Mouse (Mus musculus): ENCODE data around the gene Spred2. TPM values are rescaled to one million over a fixed set of nuclear protein-coding genes. Genes with fewer than 3 reads are reported as not detected.

The Spred2 gene
- polyA plus RNA-seq, 2 experiments, result 8.5 to 25.4 TPM

DNA sequence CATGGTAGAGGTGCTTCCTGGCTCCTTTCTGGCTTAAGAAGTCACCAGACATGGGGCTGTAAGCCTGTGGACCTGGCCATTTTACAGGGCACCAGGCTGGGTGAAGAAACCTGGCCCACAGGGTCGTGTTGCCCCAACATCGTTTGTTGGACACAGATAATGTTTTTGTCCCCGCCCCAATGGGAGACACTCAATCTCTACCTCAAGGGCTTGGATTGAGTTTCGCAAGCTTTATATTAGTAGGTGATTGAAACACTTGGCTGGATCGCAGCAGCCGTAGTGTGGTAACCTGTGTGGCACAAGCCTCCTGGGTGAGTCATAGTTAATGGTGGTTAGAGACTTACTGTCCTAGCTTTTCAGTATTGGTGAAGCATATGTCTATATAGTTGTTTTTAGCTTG is 36.9 kb downstream of the Spred2 start:
- DNase-seq (ENCODE audit: low spot score) (no peak), ATAC-seq (ENCODE audit: low FRiP score, low read depth) (no peak)
- H3K9me3 ChIP-seq (ENCODE audit: control insufficient read depth, low read length), result no peaks in the 10 kb centered on the region
- H3K27me3 ChIP-seq (ENCODE audit: control insufficient read depth, insufficient read depth, low read length), result no peaks in the 10 kb centered on the region
- no peak overlapping the region for H3K9ac ChIP-seq (ENCODE audit: low read depth, low read length, severe bottlenecking)
- 81% methylated on average over 6 of the region's 6 CpGs for WGBS
- H3K4me2 ChIP-seq (replicated peaks; ENCODE audit: low read depth, low read length, severe bottlenecking), result no peak overlapping the region
- no peak for TF ChIP-seq POLR2A (IDR thresholded peaks at IDR 0.05; ENCODE audit: borderline replicate concordance, extremely low read depth, insufficient read depth, insufficient read length)
- H3K27ac ChIP-seq (replicated peaks; ENCODE audit: low read depth, low read length), result no peak overlapping the region
- H3K36me3 ChIP-seq (ENCODE audit: control insufficient read depth, insufficient read depth, low read length), result no peaks in the 10 kb centered on the region; the same call in none of the 2 replicates
- H3K4me3 ChIP-seq (replicated peaks; ENCODE audit: low read length), result no peak overlapping the region
- peaks cover 34% of the 10 kb centered on the region for H3K4me1 ChIP-seq (ENCODE audit: control insufficient read depth, insufficient read depth, low read length)

DNA sequence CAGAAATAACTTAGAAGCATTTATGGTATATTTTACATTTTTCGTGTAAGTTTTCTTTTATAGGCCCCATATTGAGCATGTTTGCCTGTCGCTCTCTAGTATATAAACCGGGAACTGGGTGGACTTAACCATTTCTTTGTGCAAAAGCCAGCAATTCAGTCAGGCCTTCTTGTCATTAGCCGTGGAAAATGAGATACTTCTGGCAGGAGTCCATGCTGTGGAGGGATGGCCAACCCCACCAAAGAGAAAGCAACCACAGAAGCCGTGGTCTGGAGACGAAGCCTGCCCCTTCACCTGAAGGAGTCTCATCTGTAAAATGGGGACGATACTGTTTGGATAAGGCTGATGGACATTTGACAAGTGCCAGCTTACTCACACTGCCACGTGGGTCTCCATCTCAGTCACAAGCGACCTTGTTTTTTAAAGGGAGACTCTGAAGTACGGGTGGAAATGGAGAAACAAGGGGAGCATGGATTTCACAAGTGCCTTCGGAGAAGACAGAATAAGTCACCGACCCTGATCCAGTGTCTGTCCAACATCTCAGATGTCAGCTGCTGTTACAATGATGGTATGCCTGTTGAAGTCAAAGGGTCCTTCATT is 37.7 kb downstream of the Spred2 start:
- H3K27ac ChIP-seq (replicated peaks; ENCODE audit: low read depth, low read length), result no peak overlapping the region
- H3K36me3 ChIP-seq (ENCODE audit: control insufficient read depth, insufficient read depth, low read length), result no peaks in the 10 kb centered on the region; the same call in none of the 2 replicates
- H3K27me3 ChIP-seq (ENCODE audit: control insufficient read depth, insufficient read depth, low read length), result no peaks in the 10 kb centered on the region
- no peak overlapping the region for H3K4me2 ChIP-seq (replicated peaks; ENCODE audit: low read depth, low read length, severe bottlenecking)
- DNase-seq (ENCODE audit: low spot score), result no peak
- no peak overlapping the region for H3K4me3 ChIP-seq (replicated peaks; ENCODE audit: low read length)
- H3K4me1 ChIP-seq (ENCODE audit: control insufficient read depth, insufficient read depth, low read length), result peaks cover 34% of the 10 kb centered on the region
- H3K9ac ChIP-seq (ENCODE audit: low read depth, low read length, severe bottlenecking), result no peak overlapping the region
- H3K9me3 ChIP-seq (ENCODE audit: control insufficient read depth, low read length), result no peaks in the 10 kb centered on the region
- TF ChIP-seq POLR2A (IDR thresholded peaks at IDR 0.05; ENCODE audit: borderline replicate concordance, extremely low read depth, insufficient read depth, insufficient read length), result no peak
- no peak for ATAC-seq (ENCODE audit: low FRiP score, low read depth)
- 66% methylated on average over 12 of the region's 12 CpGs for WGBS

DNA sequence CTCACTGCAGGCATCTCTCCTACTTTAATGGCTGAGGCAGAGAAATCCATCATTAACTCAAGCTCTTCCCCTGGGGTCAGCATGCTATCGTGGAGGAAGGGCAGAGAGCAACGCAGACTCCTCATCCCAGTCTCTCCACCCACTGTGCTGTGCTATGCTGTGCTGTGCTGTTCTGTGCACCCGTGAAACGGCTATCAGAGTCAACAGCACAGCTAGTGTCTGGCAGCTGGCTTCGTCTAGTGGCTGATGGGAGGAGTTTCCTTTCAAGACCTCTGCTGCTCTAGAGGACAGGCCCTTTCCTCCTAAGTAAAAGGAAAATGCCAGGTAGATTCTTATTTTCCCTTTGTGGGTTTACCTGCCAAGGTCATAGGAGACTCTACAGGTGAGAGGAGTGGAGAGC is 38.6 kb downstream of the Spred2 start:
- H3K27me3 ChIP-seq (ENCODE audit: control insufficient read depth, insufficient read depth, low read length), result no peaks in the 10 kb centered on the region
- no peak for ATAC-seq (ENCODE audit: low FRiP score, low read depth)
- H3K27ac ChIP-seq (replicated peaks; ENCODE audit: low read depth, low read length), result no peak overlapping the region
- WGBS, result 25% methylated on average over 5 of the region's 5 CpGs
- H3K9me3 ChIP-seq (ENCODE audit: control insufficient read depth, low read length), result no peaks in the 10 kb centered on the region
- no peak overlapping the region for H3K9ac ChIP-seq (ENCODE audit: low read depth, low read length, severe bottlenecking)
- peaks cover 34% of the 10 kb centered on the region for H3K4me1 ChIP-seq (ENCODE audit: control insufficient read depth, insufficient read depth, low read length)
- H3K36me3 ChIP-seq (ENCODE audit: control insufficient read depth, insufficient read depth, low read length), result no peaks in the 10 kb centered on the region; the same call in none of the 2 replicates
- no peak overlapping the region for H3K4me3 ChIP-seq (replicated peaks; ENCODE audit: low read length)
- DNase-seq (ENCODE audit: low spot score), result no peak
- H3K4me2 ChIP-seq (replicated peaks; ENCODE audit: low read depth, low read length, severe bottlenecking), result no peak overlapping the region
- no peak for TF ChIP-seq POLR2A (IDR thresholded peaks at IDR 0.05; ENCODE audit: borderline replicate concordance, extremely low read depth, insufficient read depth, insufficient read length)

DNA sequence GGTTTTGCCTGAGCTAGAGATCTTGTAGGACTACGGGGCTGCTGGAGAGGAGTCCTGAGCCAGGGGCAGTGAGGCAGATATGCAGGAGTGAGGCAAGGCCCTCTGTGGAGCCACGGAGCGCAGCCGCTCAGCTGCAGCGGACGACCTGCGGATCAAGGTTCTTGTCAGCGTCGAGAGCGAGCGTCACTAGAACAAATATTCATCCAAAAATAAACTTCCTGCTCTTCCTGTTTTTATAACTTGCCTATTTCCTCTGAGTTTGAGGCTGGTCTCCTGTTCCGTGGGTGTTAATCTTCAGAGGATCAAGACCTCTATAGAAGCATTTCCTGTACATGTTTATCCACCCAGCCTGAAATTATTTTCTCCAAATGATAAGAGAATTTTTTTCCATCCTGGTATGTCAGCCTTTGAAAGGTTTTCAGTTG is 39.6 kb downstream of the Spred2 start:
- WGBS, result 59% methylated on average over 12 of the region's 12 CpGs
- H3K4me2 ChIP-seq (replicated peaks; ENCODE audit: low read depth, low read length, severe bottlenecking), result no peak overlapping the region
- no peak for DNase-seq (ENCODE audit: low spot score)
- no peak overlapping the region for H3K9ac ChIP-seq (ENCODE audit: low read depth, low read length, severe bottlenecking)
- peaks cover 34% of the 10 kb centered on the region for H3K4me1 ChIP-seq (ENCODE audit: control insufficient read depth, insufficient read depth, low read length)
- no peaks in the 10 kb centered on the region; the same call in none of the 2 replicates for H3K36me3 ChIP-seq (ENCODE audit: control insufficient read depth, insufficient read depth, low read length)
- no peak overlapping the region for H3K4me3 ChIP-seq (replicated peaks; ENCODE audit: low read length)
- ATAC-seq (ENCODE audit: low FRiP score, low read depth), result no peak
- H3K9me3 ChIP-seq (ENCODE audit: control insufficient read depth, low read length), result no peaks in the 10 kb centered on the region
- H3K27ac ChIP-seq (replicated peaks; ENCODE audit: low read depth, low read length), result no peak overlapping the region
- TF ChIP-seq POLR2A (IDR thresholded peaks at IDR 0.05; ENCODE audit: borderline replicate concordance, extremely low read depth, insufficient read depth, insufficient read length), result no peak
- no peaks in the 10 kb centered on the region for H3K27me3 ChIP-seq (ENCODE audit: control insufficient read depth, insufficient read depth, low read length)

DNA sequence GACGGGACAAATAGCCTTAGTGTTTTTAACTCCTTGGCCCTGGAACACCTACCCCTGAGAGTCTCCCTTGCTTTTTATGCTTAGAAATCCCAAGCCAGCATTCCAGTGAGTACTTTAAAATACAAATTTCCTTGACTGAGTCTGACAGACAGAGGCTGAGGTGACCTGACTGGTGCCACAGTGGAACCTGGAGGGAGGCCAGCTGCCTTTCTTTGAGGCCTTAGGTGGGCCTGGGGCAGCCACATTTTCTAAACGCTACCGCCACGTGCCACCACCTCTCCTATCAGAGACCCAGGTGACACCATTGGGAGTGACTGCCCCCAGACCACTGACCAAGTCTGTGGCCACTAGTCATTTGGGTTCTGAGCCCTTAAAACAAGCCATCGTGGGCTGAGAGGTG is 40.2 kb downstream of the Spred2 start:
- no peak overlapping the region for H3K27ac ChIP-seq (replicated peaks; ENCODE audit: low read depth, low read length)

More for the DNA sequence above, 40.2 kb downstream of the Spred2 start:
- 85% methylated on average over 5 of the region's 5 CpGs for WGBS
- TF ChIP-seq POLR2A (IDR thresholded peaks at IDR 0.05; ENCODE audit: borderline replicate concordance, extremely low read depth, insufficient read depth, insufficient read length), result no peak
- no peak for ATAC-seq (ENCODE audit: low FRiP score, low read depth)
- Histone ChIP-seq H3K36me3 (ENCODE audit: control insufficient read depth, insufficient read depth, low read length) (no peaks in the 10 kb centered on the region; the same call in none of the 2 replicates), H3K9ac (ENCODE audit: low read depth, low read length, severe bottlenecking) (no peak overlapping the region), H3K4me1 (ENCODE audit: control insufficient read depth, insufficient read depth, low read length) (peaks cover 34% of the 10 kb centered on the region), H3K9me3 (ENCODE audit: control insufficient read depth, low read length) (no peaks in the 10 kb centered on the region), H3K4me3 (replicated peaks; ENCODE audit: low read length) (no peak overlapping the region), H3K27me3 (ENCODE audit: control insufficient read depth, insufficient read depth, low read length) (no peaks in the 10 kb centered on the region), H3K4me2 (replicated peaks; ENCODE audit: low read depth, low read length, severe bottlenecking) (no peak overlapping the region)
- no peak for DNase-seq (ENCODE audit: low spot score)

Measured in limb, embryonic 14.5 days (tissue).